Mouse (Mus musculus): ENCODE measurements at regions not wholly inside any gene's neighbourhood (a gene's known extent, or its start where the extent isn't known, plus 50 kb on each side); places are given as distances from the start of the nearest gene placed in this dataset.

DNA sequence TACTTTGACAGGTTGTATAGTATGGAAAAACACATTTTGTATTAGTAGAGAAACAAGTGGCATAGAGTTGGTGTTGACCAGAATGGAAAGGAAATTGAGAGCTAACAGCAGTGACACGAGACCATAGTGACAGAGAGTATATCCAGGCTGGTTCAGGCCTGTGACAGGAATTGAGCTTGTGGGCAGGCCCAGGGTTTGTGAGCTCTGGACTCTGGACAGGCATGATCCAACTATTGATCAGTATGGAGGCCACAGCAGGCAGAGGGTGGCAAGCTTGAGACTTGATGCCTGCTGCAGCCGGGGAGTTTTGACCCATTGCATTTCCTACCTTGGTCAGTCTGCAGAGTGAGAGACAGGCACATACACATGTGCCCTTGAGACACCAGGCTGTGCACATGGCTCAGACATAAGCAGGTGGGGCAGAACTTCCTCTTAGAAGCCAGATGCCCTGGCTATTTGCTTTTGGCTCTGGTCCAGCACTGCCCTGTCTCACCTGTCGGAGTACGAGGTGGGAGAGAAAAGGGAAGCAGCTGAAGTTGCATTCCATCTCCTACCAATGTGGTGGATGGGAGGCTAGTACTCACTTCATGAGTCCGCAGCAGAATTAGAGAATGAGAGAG lies 1006.2 kb upstream of the Cdh20 start:
- DNase-seq, result peak; percentile 12 to 25

DNA sequence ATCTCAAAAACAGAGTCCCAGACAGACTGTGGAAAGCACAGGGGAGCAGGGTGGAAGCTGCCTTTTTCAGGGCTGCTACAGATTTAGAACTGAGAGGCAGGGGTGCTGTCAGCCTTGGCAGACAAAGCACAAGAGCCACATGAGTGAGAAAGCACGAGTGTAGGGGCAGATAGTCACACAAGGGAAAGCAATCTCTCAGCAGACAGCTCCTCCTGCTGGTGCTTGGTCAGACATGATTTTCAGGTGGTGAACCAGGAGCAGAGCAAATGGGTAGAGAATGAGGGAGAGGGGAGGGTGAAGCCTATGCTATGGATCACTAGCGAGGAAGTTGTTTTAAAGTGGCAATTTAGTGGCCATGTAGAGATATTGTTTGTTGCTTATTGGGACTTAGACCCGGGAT lies 1005.6 kb upstream of the Cdh20 start:
- peak; percentile 12 to 20 for DNase-seq

DNA sequence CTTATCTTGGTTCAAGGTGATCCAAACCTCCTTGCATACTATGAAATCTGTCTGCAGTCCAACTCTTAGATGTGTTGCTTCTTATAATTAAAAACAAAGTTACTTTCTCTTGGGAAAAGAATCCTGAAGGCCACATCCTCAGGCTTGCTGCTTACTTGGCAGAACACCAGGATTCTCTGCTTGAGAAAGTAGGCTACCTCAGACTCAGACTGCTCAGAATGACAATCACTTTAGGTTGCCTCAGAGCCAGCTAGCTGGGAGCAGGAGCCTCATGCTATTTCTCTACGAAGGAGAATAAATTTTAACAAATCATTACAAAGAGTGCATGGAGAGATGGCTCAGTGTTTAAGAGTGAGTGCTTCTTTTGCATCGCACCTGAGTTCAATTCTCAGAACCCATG lies 1001.0 kb upstream of the Cdh20 start:
- peak; percentile 6 to 7 for DNase-seq

DNA sequence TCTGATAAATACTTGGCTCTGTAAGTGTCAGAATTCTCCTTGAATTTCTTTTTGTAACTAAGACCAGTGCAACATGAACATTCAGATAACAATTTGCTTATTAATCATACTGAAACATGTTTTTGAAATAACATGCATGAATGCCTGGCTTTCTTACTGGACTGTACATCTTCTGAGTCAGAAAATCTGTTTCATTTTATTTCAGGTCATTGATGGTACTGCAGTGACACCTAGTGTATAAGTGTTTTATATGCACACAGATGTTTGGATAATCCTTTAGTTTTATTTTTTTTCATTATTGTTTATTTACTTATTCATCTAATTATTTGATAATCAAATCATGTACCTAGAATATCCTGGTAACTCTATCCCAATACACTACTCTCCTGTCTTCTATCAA lies 983.6 kb upstream of the Cdh20 start:
- peak; percentile 2 to 25 for DNase-seq

DNA sequence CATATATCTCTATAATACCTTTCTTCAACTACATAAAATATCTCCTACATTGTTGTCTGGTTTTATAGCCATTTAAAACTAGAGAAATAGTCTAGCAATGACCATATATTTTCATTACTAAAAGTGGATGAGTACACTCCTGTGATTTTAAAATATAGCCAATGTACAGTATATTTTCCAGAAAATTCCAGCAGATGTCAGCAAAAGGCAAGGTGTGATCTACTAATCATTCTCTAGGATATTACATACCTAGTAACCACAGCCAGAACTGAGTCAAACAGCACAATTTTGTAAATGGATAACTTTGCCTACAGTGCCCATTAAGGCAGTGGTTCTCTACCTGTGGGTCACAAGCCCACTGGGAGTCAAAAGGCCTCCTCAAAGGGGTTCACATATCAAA lies 972.0 kb upstream of the Cdh20 start:
- peak in 1 of 2 experiments; percentile 1 for DNase-seq

DNA sequence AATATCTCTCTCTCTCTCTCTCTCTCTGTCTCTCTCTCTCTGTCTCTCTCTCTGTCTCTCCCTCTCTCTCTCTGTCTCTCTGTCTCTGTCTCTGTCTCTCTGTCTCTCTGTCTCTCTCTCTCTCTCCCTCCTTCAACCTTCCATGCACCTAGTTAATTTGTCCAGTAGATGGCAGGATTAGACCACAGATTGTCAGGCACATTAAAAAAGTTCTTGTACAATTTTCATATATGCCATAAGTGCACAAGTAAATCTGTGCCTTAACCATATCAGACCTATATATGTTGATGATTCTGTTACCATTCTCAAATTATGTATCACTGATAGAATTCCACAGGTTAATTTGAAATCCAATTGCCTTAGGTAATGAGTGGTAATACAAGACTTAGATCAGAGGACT lies 969.0 kb upstream of the Cdh20 start:
- peak; percentile 34 to 51 for DNase-seq

DNA sequence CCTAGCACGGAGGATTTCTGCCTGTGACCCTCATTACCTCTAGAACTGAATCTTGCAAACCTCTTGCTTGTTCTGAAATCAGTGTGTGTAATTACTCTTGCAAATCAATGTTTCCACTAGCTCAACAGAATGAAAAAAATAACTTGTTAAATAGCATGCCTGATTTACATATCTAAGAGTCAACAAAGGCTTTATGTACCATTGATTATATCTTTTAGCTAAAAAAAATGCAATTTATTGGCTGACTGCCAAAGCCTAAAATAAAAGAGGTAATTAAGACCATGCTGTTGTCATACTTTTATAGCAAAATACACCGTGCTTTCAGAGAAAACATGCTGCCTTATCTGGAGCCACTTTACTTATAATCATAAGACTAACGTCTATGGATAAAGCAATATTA lies 950.4 kb upstream of the Cdh20 start:
- no peak for DNase-seq

Data from cerebellum, postnatal 10 days (tissue).